Mouse (Mus musculus) megakaryocyte, adult 5-6 weeks (primary cell): ENCODE results near the gene Nfkb2. TPM values are rescaled to one million over a fixed set of nuclear protein-coding genes. Genes with fewer than 3 reads are reported as not detected.

Experiments
- ATAC-seq: 2 replicates; pipeline ENCODE4 v1.8.0; 2016; ENCODE audit warnings: mild to moderate bottlenecking, inconsistent platforms; ENCODE audit not compliant: poor library complexity, severe bottlenecking
- total RNA-seq, 2 experiments: library from RNA; stranded (forward) in 1 of 2; stranded (reverse) in 1 of 2; fragments of 153-499, 151-499 nt in 1 of 2; fragments of 221-1000, 200-1000 nt in 1 of 2; gene quantifications; 2 replicates each; pipeline versions ENCODE4 v1.2.3 to v1.2.4; 2015 to 2017

The Nfkb2 gene
- total RNA-seq, 2 experiments from 2014 or later, result 8.1 to 14.6 TPM

- ATAC-seq, result no peak
These were observed 4.2 kb downstream of the Nfkb2 start for GRCm38 (mm10) chr19:46308303-46308702.

GRCm38 (mm10) chr19:46308706-46309435 is 4.8 kb downstream of the Nfkb2 start:
- peak; percentile 52 for ATAC-seq

DNA sequence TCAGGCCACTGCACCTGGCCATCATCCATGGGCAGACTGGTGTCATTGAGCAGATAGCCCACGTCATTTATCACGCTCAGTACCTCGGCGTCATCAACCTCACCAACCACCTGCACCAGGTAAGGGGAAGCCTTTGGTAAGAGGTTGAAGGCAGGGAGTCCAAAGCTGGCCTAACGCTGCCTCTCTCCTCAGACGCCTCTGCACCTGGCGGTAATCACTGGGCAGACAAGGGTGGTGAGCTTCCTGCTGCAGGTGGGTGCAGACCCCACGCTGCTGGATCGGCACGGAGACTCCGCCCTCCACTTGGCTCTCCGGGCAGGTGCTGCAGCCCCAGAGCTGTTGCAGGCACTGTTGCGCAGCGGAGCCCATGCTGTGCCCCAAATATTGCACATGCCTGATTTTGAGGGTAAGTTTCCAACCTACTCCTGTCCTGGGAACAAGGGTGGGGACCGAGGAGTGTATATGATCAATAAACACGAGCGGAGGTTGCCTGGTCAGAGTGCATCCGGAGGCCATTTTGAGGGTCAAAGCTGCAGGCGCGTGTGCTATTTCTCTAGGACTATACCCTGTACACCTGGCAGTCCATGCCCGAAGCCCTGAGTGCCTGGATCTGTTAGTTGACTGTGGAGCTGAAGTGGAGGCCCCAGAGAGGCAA is 5.7 kb downstream of the Nfkb2 start:
- no peak for ATAC-seq

DNA sequence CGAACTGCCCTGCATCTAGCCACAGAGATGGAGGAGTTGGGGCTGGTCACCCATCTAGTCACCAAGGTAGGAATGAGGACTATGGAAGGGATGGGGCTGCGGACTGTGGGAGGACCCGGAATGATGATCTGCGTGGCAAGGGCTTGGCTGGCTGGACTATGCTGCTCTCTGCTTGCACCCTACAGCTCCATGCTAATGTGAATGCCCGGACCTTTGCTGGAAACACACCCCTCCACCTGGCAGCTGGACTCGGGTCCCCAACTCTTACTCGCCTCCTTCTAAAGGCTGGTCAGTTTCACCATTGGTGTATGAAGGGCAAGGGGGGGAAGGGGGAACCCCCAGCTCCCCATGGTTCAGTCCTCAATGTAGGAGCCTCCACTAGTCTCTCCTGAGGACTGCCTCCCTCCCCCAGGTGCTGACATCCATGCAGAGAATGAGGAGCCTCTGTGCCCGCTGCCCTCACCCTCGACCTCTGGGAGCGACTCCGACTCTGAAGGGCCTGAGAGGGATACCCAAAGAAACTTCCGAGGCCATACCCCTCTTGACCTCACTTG is 6.3 kb downstream of the Nfkb2 start:
- no peak for ATAC-seq

DNA sequence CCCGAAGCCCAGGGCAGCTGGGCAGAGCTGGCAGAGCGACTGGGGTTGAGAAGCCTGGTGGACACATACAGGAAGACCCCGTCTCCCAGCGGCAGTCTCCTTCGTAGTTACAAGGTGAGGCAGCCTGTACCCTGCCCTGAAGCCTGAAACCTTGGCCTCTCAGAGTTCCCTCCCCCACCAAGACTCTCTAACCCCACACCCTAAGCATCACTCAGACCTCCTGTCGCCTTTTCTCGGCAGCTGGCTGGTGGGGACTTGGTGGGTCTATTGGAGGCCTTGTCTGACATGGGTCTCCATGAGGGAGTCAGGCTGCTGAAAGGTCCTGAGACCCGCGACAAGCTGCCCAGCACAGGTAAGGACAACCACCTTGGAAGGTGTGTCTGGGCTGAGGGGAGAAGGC is 7.2 kb downstream of the Nfkb2 start:
- no peak for ATAC-seq

GRCm38 (mm10) chr19:46312566-46312965 is 8.4 kb downstream of the Nfkb2 start:
- ATAC-seq, result no peak

DNA sequence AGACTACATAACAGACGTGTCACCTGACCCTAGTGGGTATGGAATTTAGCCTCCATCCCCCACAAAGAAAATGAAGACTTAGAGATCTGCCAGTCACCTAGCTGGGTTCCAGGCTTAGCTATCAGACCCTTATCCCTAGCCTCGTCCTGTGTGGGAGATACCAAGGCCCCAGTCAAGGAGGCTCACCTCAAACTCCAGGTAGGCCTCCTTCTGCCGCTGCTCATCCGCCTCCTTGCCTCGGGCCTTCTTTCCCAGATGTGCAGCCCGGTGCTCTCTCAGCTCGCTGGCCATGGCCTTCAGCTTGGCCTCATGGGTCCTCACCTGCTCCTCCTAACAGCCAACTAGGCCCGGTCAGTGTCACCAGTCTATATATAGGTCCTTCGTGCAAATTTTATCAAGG is 9.0 kb downstream of the Nfkb2 start:
- no peak for ATAC-seq

GRCm38 (mm10) chr19:46313591-46313990 is 9.5 kb downstream of the Nfkb2 start:
- no peak for ATAC-seq

- ATAC-seq, result no peak
These were observed 10.1 kb downstream of the Nfkb2 start for GRCm38 (mm10) chr19:46314151-46314601.

GRCm38 (mm10) chr19:46314872-46315742 is 11.0 kb downstream of the Nfkb2 start:
- peak; percentile 44; the same call in 1 of the 2 replicates for ATAC-seq

DNA sequence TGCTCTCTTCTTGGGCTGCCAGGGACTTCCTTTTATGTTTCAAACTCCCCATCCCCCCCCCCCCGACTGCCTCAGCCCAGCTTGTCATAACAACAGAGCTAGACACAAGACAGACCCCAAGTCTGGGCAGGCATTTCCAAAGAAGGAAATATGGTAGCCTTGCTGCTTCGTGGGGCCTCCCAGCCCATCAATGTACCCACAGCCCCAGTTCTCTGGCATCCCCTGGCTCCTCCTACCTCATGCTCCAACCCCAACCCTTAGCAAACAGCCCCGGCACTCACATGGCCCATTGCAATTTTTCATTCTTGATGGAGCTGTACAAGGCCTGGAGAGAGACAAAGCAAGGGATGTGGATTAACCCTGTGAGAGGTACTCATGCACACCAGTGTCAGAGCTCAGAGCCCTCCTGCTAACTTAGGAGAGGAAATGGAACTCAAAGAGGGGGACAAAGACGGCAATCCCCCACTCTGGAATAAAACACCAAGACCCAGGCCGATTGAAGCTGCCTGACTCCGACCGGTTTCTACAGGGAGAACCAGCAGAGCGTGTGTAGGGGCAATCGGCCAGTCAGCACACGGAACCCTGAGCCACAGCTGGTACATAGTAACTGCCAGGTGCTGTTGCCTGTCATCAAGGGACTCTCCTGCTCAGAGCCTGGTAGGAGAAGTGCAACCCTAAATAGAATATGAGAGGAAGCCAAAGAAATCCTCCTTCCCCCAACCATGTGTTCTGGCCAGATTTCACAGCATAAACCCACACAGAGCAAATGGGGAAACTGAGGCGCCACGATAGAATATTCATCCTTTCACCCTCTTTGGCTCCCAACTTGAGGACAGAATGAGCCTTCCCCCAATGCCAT is 11.9 kb downstream of the Nfkb2 start:
- no peak for ATAC-seq

GRCm38 (mm10) chr19:46316846-46317545 is 12.9 kb downstream of the Nfkb2 start:
- peak; percentile 11; the same call in 1 of the 2 replicates for ATAC-seq

GRCm38 (mm10) chr19:46317546-46317885 is 13.4 kb downstream of the Nfkb2 start:
- no peak for ATAC-seq

DNA sequence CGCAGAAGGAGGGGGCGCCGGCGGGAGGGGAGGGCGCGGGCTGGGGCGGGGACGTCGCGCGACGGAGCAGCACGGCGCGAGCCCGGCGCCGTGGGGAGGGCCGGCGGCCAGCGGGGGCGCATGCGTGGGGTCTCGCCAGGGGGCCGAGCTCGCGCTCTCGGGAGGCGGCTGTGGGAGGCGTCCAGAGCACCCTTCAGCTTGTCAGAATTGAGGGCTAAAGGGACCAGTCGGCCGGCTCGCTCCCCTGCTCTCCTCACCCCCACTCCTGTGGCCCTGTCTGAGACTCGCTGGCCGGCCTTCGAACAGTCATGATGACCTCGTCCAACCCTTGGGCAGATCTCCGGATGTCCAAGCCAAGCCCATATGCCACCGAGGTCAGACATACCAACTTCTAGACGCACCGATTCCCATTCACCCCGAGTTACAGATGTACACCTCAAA is 13.9 kb downstream of the Nfkb2 start:
- no peak for ATAC-seq

DNA sequence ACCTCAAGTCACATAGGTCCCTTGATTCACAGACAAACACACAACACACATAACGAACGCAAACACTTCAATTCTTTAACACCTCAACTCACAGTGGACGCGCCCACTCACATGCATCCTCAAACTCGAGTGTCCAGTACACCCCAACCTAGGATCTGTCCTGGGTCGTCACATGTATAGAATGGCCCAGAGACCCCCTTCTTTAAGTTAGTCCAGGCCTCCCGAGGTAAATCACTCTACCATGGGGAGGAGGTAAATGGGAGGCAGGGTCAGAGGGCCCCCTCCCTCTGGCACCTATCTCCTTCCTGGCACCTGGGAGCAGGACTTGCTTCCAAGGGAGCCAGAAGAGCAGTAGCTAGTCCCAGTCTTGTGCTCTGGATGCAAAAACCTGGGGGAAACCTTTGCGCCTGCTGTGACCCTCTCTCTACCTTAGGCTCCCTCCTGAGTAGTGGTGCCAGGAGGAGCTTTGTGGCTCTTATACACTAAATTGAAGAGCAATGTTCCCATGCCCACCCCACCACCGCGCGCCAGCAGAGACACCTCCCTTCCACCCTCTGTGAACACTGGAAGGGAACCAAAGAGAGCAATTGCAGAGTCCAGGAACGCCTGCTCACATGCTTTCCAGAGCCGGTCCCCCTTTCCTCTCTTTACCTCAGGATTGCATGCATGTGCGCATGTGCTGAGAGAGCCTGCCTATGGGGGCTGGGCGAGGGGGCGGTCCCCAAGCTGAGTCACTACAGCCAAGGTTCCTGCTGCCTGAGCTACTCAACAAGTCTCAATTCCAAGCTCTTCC is 14.7 kb downstream of the Nfkb2 start:
- ATAC-seq, result no peak

DNA sequence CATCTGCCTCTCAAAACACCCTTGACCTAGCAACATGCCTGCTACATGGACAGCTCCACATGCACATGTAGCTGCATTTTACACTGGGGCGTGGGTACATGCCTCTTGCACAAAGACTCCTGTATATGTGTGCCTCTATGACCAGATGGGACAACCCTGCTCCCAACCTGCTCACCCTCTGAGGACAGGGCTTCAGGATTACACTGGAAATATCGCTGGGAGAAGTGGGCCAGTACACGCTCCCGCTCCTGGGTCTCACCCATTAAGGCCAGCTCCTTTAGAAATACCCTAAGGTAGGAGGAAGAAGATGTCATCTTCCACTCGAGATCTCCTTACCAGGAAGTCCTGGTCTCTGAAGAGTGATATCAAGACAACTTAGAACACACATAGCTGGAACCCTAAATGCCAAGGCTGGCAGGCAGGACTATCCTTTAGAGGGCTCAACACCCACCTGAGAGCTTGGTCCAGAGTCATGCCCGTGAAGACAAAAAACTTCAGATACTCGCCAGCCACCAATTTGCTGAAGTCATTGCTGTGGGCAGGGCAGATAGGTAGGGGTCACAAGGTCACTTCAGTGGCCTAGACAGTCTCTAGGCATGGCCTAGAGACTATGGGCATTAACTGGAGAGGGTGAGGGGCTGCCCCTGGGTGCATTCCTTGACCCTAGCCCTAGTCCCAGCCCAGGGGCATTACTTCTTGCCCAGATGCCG is 16.1 kb downstream of the Nfkb2 start:
- ATAC-seq, result no peak

GRCm38 (mm10) chr19:46321101-46321943 is 17.2 kb downstream of the Nfkb2 start:
- ATAC-seq, result no peak
